Mouse (Mus musculus) retina, postnatal 1 day (tissue): ENCODE data around the gene Selenot.
A peak's percentile ranks its signal among the peaks of the same experiment; 100 is the strongest.

Source experiments
- DNase-seq: peaks from one replicate; pipeline ENCODE4 v3.0.0-alpha.2; 2012

The Selenot gene

GRCm38 (mm10) chr3:58636406-58637295, 60.2 kb downstream of the Selenot start, which contains the start of gene Erich6:
Gene Erich6, minus strand, starts transcription at chr3:58637207.
- DNase-seq: peak; percentile 78
